Mouse (Mus musculus): ENCODE measurements around the gene Speer4e. TPM values are rescaled to one million over a fixed set of nuclear protein-coding genes. Genes with fewer than 3 reads are reported as not detected.
"Not testable (repeated sequence)": the region's sequence is repeated elsewhere in the genome, so short reads cannot be mapped to it uniquely, and the experiment has no call there.

The Speer4e gene
- not detected in 2 replicates for polyA plus RNA-seq (2014; fragmentation: Nextera tagmentation; extraction: Ambion mirVana)

DNA sequence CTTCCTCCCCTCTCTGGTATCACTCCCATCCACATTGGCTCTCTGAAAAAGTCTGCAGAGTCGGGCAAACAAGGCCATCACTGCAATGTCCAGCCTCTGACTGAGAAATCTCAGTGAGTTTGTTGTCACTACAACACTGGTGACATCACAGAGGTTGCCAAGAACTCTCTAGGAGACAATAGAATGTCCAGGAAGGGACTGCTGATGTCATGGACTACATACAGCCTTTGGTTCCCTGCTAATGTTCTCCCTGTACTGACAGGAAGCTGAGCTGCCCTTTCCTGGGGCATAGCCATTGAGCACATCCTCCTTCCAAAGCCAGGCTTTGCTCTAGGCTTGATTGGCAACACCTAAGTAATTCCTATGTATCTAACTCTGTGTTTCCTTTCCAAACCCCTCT is at the start of gene Speer4e:
TSS of gene Speer4e (minus strand) at position 101 of the 400 bp plus-strand sequence.
- not testable (repeated sequence) for H3K9me3 ChIP-seq (ENCODE audit: control insufficient read depth, low read length); H3K4me1 ChIP-seq (ENCODE audit: control insufficient read depth, insufficient read depth, low read length); H3K27ac ChIP-seq (ENCODE audit: low read depth, low read length); H3K36me3 ChIP-seq (ENCODE audit: control insufficient read depth, insufficient read depth, low read length); H3K27me3 ChIP-seq (ENCODE audit: control insufficient read depth, insufficient read depth, low read length); H3K4me2 ChIP-seq (ENCODE audit: low read depth, low read length); H3K4me3 ChIP-seq (ENCODE audit: low read depth, low read length); ATAC-seq (ENCODE audit: low read depth); H3K9ac ChIP-seq (replicated peaks; ENCODE audit: low read depth, low read length)
- WGBS = 27% methylated on average over 1 of the region's 1 CpGs

DNA sequence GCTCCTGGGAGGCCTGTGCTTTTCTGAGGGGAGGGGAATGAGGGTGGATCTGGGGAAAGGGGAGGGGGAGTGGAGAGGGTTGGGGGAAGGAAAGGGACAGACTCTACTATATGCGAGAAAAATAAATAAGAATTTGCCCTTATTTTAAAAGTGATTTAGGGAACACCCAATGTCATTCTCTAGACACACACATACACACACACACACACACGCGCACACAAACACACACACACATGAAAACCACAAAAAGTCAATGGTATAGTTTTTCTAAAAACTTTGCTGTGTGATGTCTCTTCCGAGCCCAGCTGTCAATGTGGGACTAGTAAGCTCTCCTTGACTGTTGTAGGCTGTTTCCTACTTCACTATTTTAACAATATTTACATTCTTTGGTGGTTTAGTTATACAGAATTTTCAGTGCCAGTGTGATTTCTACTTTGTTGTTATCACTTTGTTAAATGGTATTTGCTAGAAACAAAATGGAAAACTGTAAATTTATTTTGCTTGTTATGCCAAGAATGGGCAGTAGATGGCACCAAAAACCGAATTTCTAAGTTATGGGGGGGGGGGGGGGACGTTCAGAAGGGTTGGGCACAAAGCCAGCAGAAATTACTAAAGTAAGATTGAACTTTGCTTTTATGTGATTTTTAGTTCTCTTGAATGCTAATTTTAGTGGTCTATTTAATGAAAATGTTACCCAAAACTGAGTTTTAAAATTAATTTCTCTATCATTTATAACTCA is 48.6 kb upstream of the Speer4e start:
- not testable (repeated sequence) for H3K9me3 ChIP-seq (ENCODE audit: control insufficient read depth, low read length); H3K9ac ChIP-seq (replicated peaks; ENCODE audit: low read depth, low read length); H3K27ac ChIP-seq (ENCODE audit: low read depth, low read length); H3K27me3 ChIP-seq (ENCODE audit: control insufficient read depth, insufficient read depth, low read length); H3K4me1 ChIP-seq (ENCODE audit: control insufficient read depth, insufficient read depth, low read length); H3K36me3 ChIP-seq (ENCODE audit: control insufficient read depth, insufficient read depth, low read length); H3K4me2 ChIP-seq (ENCODE audit: low read depth, low read length); H3K4me3 ChIP-seq (ENCODE audit: low read depth, low read length)
- ATAC-seq (ENCODE audit: low read depth) = peak; percentile 66
- 40% methylated on average over 5 of the region's 6 CpGs for WGBS

DNA sequence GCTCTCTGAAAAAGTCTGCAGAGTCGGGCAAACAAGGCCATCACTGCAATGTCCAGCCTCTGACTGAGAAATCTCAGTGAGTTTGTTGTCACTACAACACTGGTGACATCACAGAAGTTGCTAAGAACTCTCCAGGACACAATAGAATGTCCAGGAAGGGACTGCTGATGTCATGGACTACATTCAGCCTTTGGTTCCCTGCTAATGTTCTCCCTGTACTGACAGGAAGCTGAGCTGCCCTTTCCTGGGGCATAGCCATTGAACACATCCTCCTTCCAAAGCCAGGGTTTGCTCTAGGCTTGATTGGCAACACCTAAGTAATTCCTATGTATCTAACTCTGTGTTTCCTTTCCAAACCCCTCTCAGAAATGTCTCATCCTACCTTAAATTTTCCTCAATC is 40.6 kb upstream of the Speer4e start, which contains the start of gene Gm10354:
TSS of gene Gm10354 (minus strand) at position 101 of the 400 bp plus-strand sequence.
- not testable (repeated sequence) for H3K27ac ChIP-seq (ENCODE audit: low read depth, low read length); H3K9ac ChIP-seq (replicated peaks; ENCODE audit: low read depth, low read length); H3K4me1 ChIP-seq (ENCODE audit: control insufficient read depth, insufficient read depth, low read length); H3K4me3 ChIP-seq (ENCODE audit: low read depth, low read length); H3K27me3 ChIP-seq (ENCODE audit: control insufficient read depth, insufficient read depth, low read length); ATAC-seq (ENCODE audit: low read depth); H3K4me2 ChIP-seq (ENCODE audit: low read depth, low read length); H3K36me3 ChIP-seq (ENCODE audit: control insufficient read depth, insufficient read depth, low read length); H3K9me3 ChIP-seq (ENCODE audit: control insufficient read depth, low read length)
- no CpG with 5 or more reads among the region's 1 CpGs for WGBS

DNA sequence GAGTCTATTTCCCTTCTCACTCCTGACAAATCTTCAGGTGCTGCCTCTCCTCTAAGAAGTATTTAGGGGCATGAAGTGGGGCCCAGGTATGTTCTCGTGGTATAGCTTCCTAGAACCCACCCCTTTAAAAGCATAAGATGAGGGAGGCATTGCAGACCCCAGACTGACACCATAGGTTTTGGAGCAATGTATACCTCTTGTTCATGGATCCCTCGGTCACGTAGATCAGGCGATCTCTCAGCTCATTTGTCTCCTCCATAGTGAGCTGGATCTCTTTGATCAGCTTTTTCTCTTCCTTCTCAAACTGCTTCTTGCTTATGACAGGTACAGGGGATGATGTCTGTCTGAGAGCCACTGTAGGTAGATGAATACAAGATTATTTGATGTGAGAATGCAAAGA is 39.1 kb upstream of the Speer4e start:
- H3K4me3 ChIP-seq (ENCODE audit: low read depth, low read length); H3K9me3 ChIP-seq (ENCODE audit: control insufficient read depth, low read length); ATAC-seq (ENCODE audit: low read depth); H3K27me3 ChIP-seq (ENCODE audit: control insufficient read depth, insufficient read depth, low read length); H3K36me3 ChIP-seq (ENCODE audit: control insufficient read depth, insufficient read depth, low read length); H3K9ac ChIP-seq (replicated peaks; ENCODE audit: low read depth, low read length); H3K4me1 ChIP-seq (ENCODE audit: control insufficient read depth, insufficient read depth, low read length); H3K27ac ChIP-seq (ENCODE audit: low read depth, low read length); H3K4me2 ChIP-seq (ENCODE audit: low read depth, low read length): not testable (repeated sequence)
- WGBS = 76% methylated on average over 4 of the region's 4 CpGs

DNA sequence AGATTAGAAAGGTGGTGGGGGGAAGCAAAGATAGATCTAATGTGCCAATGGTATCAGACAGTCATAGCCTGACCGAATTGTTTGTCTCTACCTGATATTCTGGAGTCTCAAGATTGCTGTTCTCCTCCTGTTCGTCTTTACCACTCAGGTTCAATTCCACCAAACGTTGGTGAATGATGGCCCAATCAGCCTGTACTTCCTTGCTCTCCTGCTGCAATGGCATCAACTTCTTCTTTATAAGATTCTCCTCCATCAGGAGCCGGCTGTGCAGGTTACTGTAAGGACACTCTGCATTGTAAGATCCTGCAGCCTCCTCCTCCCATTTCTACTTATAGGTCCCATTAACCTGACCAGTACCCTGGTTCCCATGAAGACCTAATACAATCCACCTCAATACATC is 37.1 kb upstream of the Speer4e start:
- not testable (repeated sequence) for H3K4me1 ChIP-seq (ENCODE audit: control insufficient read depth, insufficient read depth, low read length); H3K27me3 ChIP-seq (ENCODE audit: control insufficient read depth, insufficient read depth, low read length); H3K4me3 ChIP-seq (ENCODE audit: low read depth, low read length); H3K27ac ChIP-seq (ENCODE audit: low read depth, low read length); H3K9me3 ChIP-seq (ENCODE audit: control insufficient read depth, low read length); ATAC-seq (ENCODE audit: low read depth); H3K36me3 ChIP-seq (ENCODE audit: control insufficient read depth, insufficient read depth, low read length); H3K4me2 ChIP-seq (ENCODE audit: low read depth, low read length); H3K9ac ChIP-seq (replicated peaks; ENCODE audit: low read depth, low read length)
- 80% methylated on average over 3 of the region's 4 CpGs for WGBS

DNA sequence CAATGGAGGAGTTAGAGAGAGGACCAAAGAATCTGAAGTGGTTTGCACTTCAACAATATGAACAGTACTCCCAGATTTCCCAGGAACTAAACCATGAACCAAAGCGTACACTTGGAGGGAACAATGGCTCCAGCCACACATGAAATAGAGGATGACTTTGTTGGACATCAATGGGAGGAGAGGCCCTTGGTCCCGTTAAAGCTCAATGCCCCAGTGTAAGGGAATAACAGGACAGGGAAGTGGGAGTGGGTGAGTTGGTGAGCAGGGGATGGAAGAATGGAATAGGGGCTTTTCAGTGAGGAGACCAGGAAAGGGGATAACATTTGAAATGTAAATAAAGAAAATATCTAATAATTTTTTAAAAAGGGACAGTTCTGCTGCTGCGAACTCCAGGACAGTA is 34.6 kb upstream of the Speer4e start:
- not testable (repeated sequence) for ATAC-seq (ENCODE audit: low read depth); H3K27me3 ChIP-seq (ENCODE audit: control insufficient read depth, insufficient read depth, low read length); H3K4me2 ChIP-seq (ENCODE audit: low read depth, low read length); H3K4me1 ChIP-seq (ENCODE audit: control insufficient read depth, insufficient read depth, low read length); H3K36me3 ChIP-seq (ENCODE audit: control insufficient read depth, insufficient read depth, low read length); H3K9me3 ChIP-seq (ENCODE audit: control insufficient read depth, low read length); H3K4me3 ChIP-seq (ENCODE audit: low read depth, low read length); H3K9ac ChIP-seq (replicated peaks; ENCODE audit: low read depth, low read length); H3K27ac ChIP-seq (ENCODE audit: low read depth, low read length)
- 76% methylated on average over 3 of the region's 3 CpGs for WGBS

DNA sequence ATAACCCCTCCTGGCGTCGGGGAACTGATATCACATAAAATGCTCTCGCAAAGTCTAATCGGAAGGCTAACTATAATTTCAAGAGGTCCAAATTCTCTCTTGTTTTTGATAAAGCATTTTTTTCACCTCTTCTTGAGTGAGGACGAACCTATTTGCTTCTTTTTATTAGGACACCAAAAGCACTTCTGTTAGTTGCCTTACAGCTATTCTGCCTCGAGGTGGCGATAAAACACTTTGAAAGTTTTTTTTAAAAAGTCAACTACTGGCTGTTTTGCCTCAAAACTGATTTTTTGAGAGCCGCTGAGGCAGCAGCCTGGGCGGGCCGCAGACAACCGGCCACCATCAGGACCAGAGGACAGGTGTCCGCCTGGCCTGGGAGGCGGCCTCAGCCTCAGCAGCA is 25.6 kb upstream of the Speer4e start:
- H3K4me1 ChIP-seq (ENCODE audit: control insufficient read depth, insufficient read depth, low read length); H3K9me3 ChIP-seq (ENCODE audit: control insufficient read depth, low read length); H3K27me3 ChIP-seq (ENCODE audit: control insufficient read depth, insufficient read depth, low read length); H3K9ac ChIP-seq (replicated peaks; ENCODE audit: low read depth, low read length); H3K4me3 ChIP-seq (ENCODE audit: low read depth, low read length); H3K27ac ChIP-seq (ENCODE audit: low read depth, low read length); H3K4me2 ChIP-seq (ENCODE audit: low read depth, low read length); H3K36me3 ChIP-seq (ENCODE audit: control insufficient read depth, insufficient read depth, low read length); ATAC-seq (ENCODE audit: low read depth): not testable (repeated sequence)
- 84% methylated on average over 13 of the region's 13 CpGs for WGBS

DNA sequence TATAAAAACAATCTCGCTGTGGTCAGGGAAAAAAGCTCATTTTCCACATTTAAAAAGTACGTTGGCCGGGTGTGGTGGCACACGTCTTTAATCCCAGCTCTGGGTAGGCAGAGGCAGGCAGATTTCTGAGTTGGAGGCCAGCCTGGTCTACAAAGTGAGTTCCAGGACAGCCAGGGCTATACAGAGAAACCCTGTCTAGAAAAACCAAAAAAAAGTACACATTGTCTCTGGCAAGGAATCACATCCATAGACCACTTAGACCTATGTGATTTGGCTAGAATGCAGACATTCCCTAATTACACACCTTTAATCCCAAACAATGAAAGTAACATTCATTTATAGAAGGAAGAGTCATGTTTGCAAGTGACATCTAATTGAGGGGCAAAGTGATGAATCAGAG is 23.3 kb upstream of the Speer4e start:
- not testable (repeated sequence) for H3K9me3 ChIP-seq (ENCODE audit: control insufficient read depth, low read length); H3K4me1 ChIP-seq (ENCODE audit: control insufficient read depth, insufficient read depth, low read length); ATAC-seq (ENCODE audit: low read depth); H3K36me3 ChIP-seq (ENCODE audit: control insufficient read depth, insufficient read depth, low read length); H3K4me2 ChIP-seq (ENCODE audit: low read depth, low read length); H3K9ac ChIP-seq (replicated peaks; ENCODE audit: low read depth, low read length); H3K27ac ChIP-seq (ENCODE audit: low read depth, low read length); H3K27me3 ChIP-seq (ENCODE audit: control insufficient read depth, insufficient read depth, low read length); H3K4me3 ChIP-seq (ENCODE audit: low read depth, low read length)
- WGBS = 79% methylated on average over 4 of the region's 4 CpGs

DNA sequence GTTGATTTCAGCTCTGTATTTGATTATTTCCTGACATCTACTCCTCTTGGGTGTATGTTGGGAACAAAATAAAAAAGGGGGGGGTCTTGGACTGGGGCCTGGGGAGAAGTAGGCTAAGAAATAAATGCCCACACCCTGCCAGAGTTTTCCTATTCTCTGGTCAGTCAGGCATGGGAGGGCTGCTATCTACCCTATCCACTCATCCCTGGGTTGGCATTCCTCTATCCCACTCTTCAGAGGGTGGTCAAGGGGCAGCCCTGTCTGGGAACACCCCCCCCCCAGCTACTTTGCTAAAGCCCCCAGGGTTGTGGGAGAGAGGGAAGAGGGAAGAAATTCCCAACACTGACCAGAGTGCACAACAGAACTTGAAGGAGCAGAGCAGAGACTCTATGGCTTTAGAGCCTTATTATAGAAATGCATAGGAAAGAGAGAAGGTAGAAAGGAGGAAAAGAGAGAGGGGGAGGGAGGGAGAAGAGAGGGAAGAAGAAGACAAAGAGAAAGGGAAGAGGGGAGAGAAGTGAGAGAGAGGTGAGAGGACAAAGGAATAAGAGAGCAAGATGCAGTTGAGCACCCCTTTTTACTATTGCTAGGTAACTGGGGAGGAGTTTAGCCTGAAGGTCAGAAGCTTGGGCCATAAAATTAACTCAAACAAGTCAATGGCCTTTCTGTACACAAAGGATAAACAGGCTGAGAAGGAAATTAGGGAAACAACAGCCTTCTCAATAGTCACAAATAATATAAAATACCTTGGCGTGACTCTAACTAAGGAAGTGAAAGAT is 17.9 kb upstream of the Speer4e start:
- not testable (repeated sequence) for H3K4me2 ChIP-seq (ENCODE audit: low read depth, low read length); H3K4me3 ChIP-seq (ENCODE audit: low read depth, low read length); H3K36me3 ChIP-seq (ENCODE audit: control insufficient read depth, insufficient read depth, low read length); H3K4me1 ChIP-seq (ENCODE audit: control insufficient read depth, insufficient read depth, low read length); H3K9me3 ChIP-seq (ENCODE audit: control insufficient read depth, low read length); H3K27ac ChIP-seq (ENCODE audit: low read depth, low read length); ATAC-seq (ENCODE audit: low read depth); H3K9ac ChIP-seq (replicated peaks; ENCODE audit: low read depth, low read length); H3K27me3 ChIP-seq (ENCODE audit: control insufficient read depth, insufficient read depth, low read length)
- WGBS = 84% methylated on average over 1 of the region's 1 CpGs
